8 mouse cellular contexts compared by ENCODE assay signal in genomic region chr7:126528166-126528577, GRCm38 (mm10). TPM values are rescaled to one million over a fixed set of nuclear protein-coding genes. Genes with fewer than 3 reads are reported as not detected.
DNase-seq lines count a peak whose midpoint lies in the region; ATAC-seq and TF ChIP-seq lines count a peak whose summit lies in the region.

No protein-coding gene starts in this region.

- TF ChIP-seq CTCF in thymus, adult 2 months (IDR thresholded peaks at IDR 0.05; ENCODE audit: borderline replicate concordance, control insufficient read depth, extremely low read depth, insufficient read depth, low read length, poor library complexity), result no peak
- peak; percentile 93 for TF ChIP-seq CTCF in kidney, postnatal 0 days (IDR thresholded peaks at IDR 0.05; ENCODE audit: low read depth)

- H3K36me3 ChIP-seq in thymus, adult 2 months (ENCODE audit: control insufficient read depth, insufficient read depth, low read length), result no peaks in the 10 kb centered on the region
- H3K36me3 ChIP-seq in forebrain, embryonic 16.5 days (ENCODE audit: control insufficient read depth, insufficient read depth), result no peaks in the 10 kb centered on the region
- no peaks in the 10 kb centered on the region for H3K36me3 ChIP-seq in kidney, postnatal 0 days (ENCODE audit: insufficient read depth, low read length)
- no peaks in the 10 kb centered on the region for H3K36me3 ChIP-seq in midbrain, embryonic 13.5 days

- no peak for TF ChIP-seq POLR2A in thymus, adult 2 months (IDR thresholded peaks at IDR 0.05; ENCODE audit: control insufficient read depth, extremely low read depth, insufficient read depth, low read length, poor library complexity)

- DNase-seq in adrenal gland, postnatal 10 days, result peak; percentile 23
- no peak for DNase-seq in adrenal gland, adult 8-10 months
- peak; percentile 9 for DNase-seq in thymus, adult 2 months
- DNase-seq in thymus, adult 18-20 months, result no peak
- peak; percentile 89 for DNase-seq in kidney, postnatal 0 days (ENCODE audit: low spot score)
- peak; percentile 23 for DNase-seq in yolk sac, embryonic 10.5 days (ENCODE audit: low spot score)

- WGBS in thymus, adult 2 months, result 7% methylated on average over 1 of the region's 1 CpGs
- 0% methylated on average over 1 of the region's 1 CpGs for WGBS in forebrain, embryonic 16.5 days
- WGBS in kidney, postnatal 0 days, result 12% methylated on average over 1 of the region's 1 CpGs
- WGBS in midbrain, embryonic 13.5 days, result 4% methylated on average over 1 of the region's 1 CpGs

- no peak overlapping the region for H3K4me3 ChIP-seq in thymus, adult 2 months (ENCODE audit: control insufficient read depth, insufficient read depth, low read length)
- no peak overlapping the region for H3K4me3 ChIP-seq in forebrain, embryonic 16.5 days (replicated peaks; ENCODE audit: low read length)
- no peak overlapping the region for H3K4me3 ChIP-seq in kidney, postnatal 0 days (replicated peaks; ENCODE audit: low read depth, low read length)
- no peak overlapping the region for H3K4me3 ChIP-seq in midbrain, embryonic 13.5 days (replicated peaks)

- no peak overlapping the region for H3K27ac ChIP-seq in thymus, adult 2 months (ENCODE audit: control insufficient read depth, insufficient read depth, low read length)
- peak overlapping the region; percentile 68 for H3K27ac ChIP-seq in forebrain, embryonic 16.5 days (ENCODE audit: low read length)
- no peak overlapping the region for H3K27ac ChIP-seq in kidney, postnatal 0 days
- peak overlapping the region; percentile 54 for H3K27ac ChIP-seq in midbrain, embryonic 13.5 days

- H3K4me2 ChIP-seq in forebrain, embryonic 16.5 days (ENCODE audit: low read length), result peak overlapping the region; percentile 15
- H3K4me2 ChIP-seq in kidney, postnatal 0 days (ENCODE audit: low read length), result no peak overlapping the region
- no peak overlapping the region; the same call in 1 of the 2 replicates for H3K4me2 ChIP-seq in midbrain, embryonic 13.5 days (replicated peaks)

- H3K9ac ChIP-seq in forebrain, embryonic 16.5 days (replicated peaks; ENCODE audit: low read depth, low read length), result peak overlapping the region; percentile 43
- no peak overlapping the region for H3K9ac ChIP-seq in kidney, postnatal 0 days (ENCODE audit: low read depth, low read length)
- peak overlapping the region; percentile 28; the same call in 1 of the 2 replicates for H3K9ac ChIP-seq in midbrain, embryonic 13.5 days (replicated peaks)

- H3K9me3 ChIP-seq in forebrain, embryonic 16.5 days (ENCODE audit: control insufficient read depth, low read length), result no peaks in the 10 kb centered on the region
- H3K9me3 ChIP-seq in kidney, postnatal 0 days (replicated peaks; ENCODE audit: low read length), result no peaks in the 10 kb centered on the region
- H3K9me3 ChIP-seq in midbrain, embryonic 13.5 days, result no peaks in the 10 kb centered on the region

- no peaks in the 10 kb centered on the region for H3K27me3 ChIP-seq in thymus, adult 2 months (ENCODE audit: control insufficient read depth, insufficient read depth, low read length)
- H3K27me3 ChIP-seq in forebrain, embryonic 16.5 days (replicated peaks; ENCODE audit: control insufficient read depth, insufficient read depth, low read length), result no peaks in the 10 kb centered on the region
- H3K27me3 ChIP-seq in kidney, postnatal 0 days (ENCODE audit: insufficient read depth, low read length), result no peaks in the 10 kb centered on the region
- H3K27me3 ChIP-seq in midbrain, embryonic 13.5 days, result 0 out of 2 replicates have a peak, but pooled peaks cover 4% of the 10 kb centered on the region

- H3K4me1 ChIP-seq in thymus, adult 2 months (replicated peaks; ENCODE audit: control insufficient read depth, insufficient read depth, low read length), result no peaks in the 10 kb centered on the region
- H3K4me1 ChIP-seq in forebrain, embryonic 16.5 days (replicated peaks; ENCODE audit: control insufficient read depth, insufficient read depth, low read length), result peaks cover 3% of the 10 kb centered on the region
- no peaks in the 10 kb centered on the region for H3K4me1 ChIP-seq in kidney, postnatal 0 days (replicated peaks; ENCODE audit: insufficient read depth, low read length)
- H3K4me1 ChIP-seq in midbrain, embryonic 13.5 days (replicated peaks), result 0 out of 2 replicates have a peak, but pooled peaks cover 3% of the 10 kb centered on the region

- peak; percentile 67 for ATAC-seq in forebrain, embryonic 16.5 days
- ATAC-seq in kidney, postnatal 0 days (replicated peaks; ENCODE audit: low FRiP score, low read depth), result 0 out of 2 replicates have a peak, but pooled peaks have one; percentile 29
- peak; percentile 69 for ATAC-seq in midbrain, embryonic 13.5 days

RNA-seq across cellular contexts. Expression of gene Atxn2l, which starts 24.9 kb away (rescaled TPM):
- total RNA-seq in adrenal gland, postnatal 10 days (2021), result 10 to 100 TPM; 65.0 to 84.5 TPM
- 100 to 1,000 TPM in 2 of 4 experiments, 10 to 100 TPM in 2; 83.3 to 141 (median 110) TPM for total RNA-seq in adrenal gland, adult 8-10 months (2022)
- polyA plus RNA-seq in thymus, adult 2 months (2012; rRNA removed), result 563 and 715 TPM in 2 replicates
- 65.4 and 69.9 TPM in 2 replicates for polyA plus RNA-seq in forebrain, embryonic 16.5 days (2015; fragmentation: Nextera tagmentation; extraction: Ambion mirVana)
- polyA plus RNA-seq in kidney, postnatal 0 days (2015; fragmentation: Nextera tagmentation; extraction: Ambion mirVana), result 30.2 and 30.3 TPM in 2 replicates
- polyA plus RNA-seq in midbrain, embryonic 13.5 days (2015; fragmentation: Nextera tagmentation; extraction: Ambion mirVana), result 65.1 and 76.5 TPM in 2 replicates

RNA-seq across cellular contexts. Expression of gene Eif3c, which starts 38.0 kb away (rescaled TPM):
- 100 to 1,000 TPM; 214 to 223 TPM for total RNA-seq in adrenal gland, postnatal 10 days (2021)
- total RNA-seq in adrenal gland, adult 8-10 months (2022), result 100 to 1,000 TPM; 206 to 258 (median 232) TPM
- polyA plus RNA-seq in thymus, adult 2 months (2012; rRNA removed), result 120 and 126 TPM in 2 replicates
- polyA plus RNA-seq in forebrain, embryonic 16.5 days (2015; fragmentation: Nextera tagmentation; extraction: Ambion mirVana), result 181 and 190 TPM in 2 replicates
- polyA plus RNA-seq in kidney, postnatal 0 days (2015; fragmentation: Nextera tagmentation; extraction: Ambion mirVana), result 213 and 217 TPM in 2 replicates
- polyA plus RNA-seq in midbrain, embryonic 13.5 days (2015; fragmentation: Nextera tagmentation; extraction: Ambion mirVana), result 207 and 213 TPM in 2 replicates

RNA-seq across cellular contexts. Expression of gene Tufm, which starts 41.0 kb away (rescaled TPM):
- 100 to 1,000 TPM; 215 to 222 TPM for total RNA-seq in adrenal gland, postnatal 10 days (2021)
- total RNA-seq in adrenal gland, adult 8-10 months (2022), result 100 to 1,000 TPM; 205 to 255 (median 223) TPM
- 127 and 134 TPM in 2 replicates for polyA plus RNA-seq in thymus, adult 2 months (2012; rRNA removed)
- polyA plus RNA-seq in forebrain, embryonic 16.5 days (2015; fragmentation: Nextera tagmentation; extraction: Ambion mirVana), result 131 and 140 TPM in 2 replicates
- polyA plus RNA-seq in kidney, postnatal 0 days (2015; fragmentation: Nextera tagmentation; extraction: Ambion mirVana), result 117 and 134 TPM in 2 replicates
- polyA plus RNA-seq in midbrain, embryonic 13.5 days (2015; fragmentation: Nextera tagmentation; extraction: Ambion mirVana), result 117 and 124 TPM in 2 replicates

RNA-seq across cellular contexts. Expression of gene Sh2b1, which starts 52.9 kb away (rescaled TPM):
- total RNA-seq in adrenal gland, postnatal 10 days (2021), result 10 to 100 TPM; 47.5 to 53.4 TPM
- total RNA-seq in adrenal gland, adult 8-10 months (2022), result 10 to 100 TPM; 54.3 to 78.7 (median 65.2) TPM
- 146 TPM in 2 replicates for polyA plus RNA-seq in thymus, adult 2 months (2012; rRNA removed)
- polyA plus RNA-seq in forebrain, embryonic 16.5 days (2015; fragmentation: Nextera tagmentation; extraction: Ambion mirVana), result 71.2 and 73.9 TPM in 2 replicates
- 44.1 and 44.8 TPM in 2 replicates for polyA plus RNA-seq in kidney, postnatal 0 days (2015; fragmentation: Nextera tagmentation; extraction: Ambion mirVana)
- polyA plus RNA-seq in midbrain, embryonic 13.5 days (2015; fragmentation: Nextera tagmentation; extraction: Ambion mirVana), result 63.7 and 69.5 TPM in 2 replicates

RNA-seq across cellular contexts. Expression of gene Apobr, which starts 56.6 kb away (rescaled TPM):
- 1 to 10 TPM; 2.1 to 2.2 TPM for total RNA-seq in adrenal gland, postnatal 10 days (2021)
- total RNA-seq in adrenal gland, adult 8-10 months (2022), result 1 to 10 TPM; 1.4 to 4.3 (median 3.3) TPM
- 6.8 and 7.2 TPM in 2 replicates for polyA plus RNA-seq in thymus, adult 2 months (2012; rRNA removed)
- polyA plus RNA-seq in forebrain, embryonic 16.5 days (2015; fragmentation: Nextera tagmentation; extraction: Ambion mirVana), result 0.29 and 0.77 TPM in 2 replicates
- polyA plus RNA-seq in kidney, postnatal 0 days (2015; fragmentation: Nextera tagmentation; extraction: Ambion mirVana), result 1.2 and 1.3 TPM in 2 replicates
- 0.21 and 0.69 TPM in 2 replicates for polyA plus RNA-seq in midbrain, embryonic 13.5 days (2015; fragmentation: Nextera tagmentation; extraction: Ambion mirVana)

Comparison
In these comparisons a context has a peak if more than half of its experiments do, and no peak if none do; other contexts are left out.
1. DNase-seq: peak in adrenal gland, postnatal 10 days (single experiment), thymus, adult 2 months (single experiment), kidney, postnatal 0 days (single experiment) and yolk sac, embryonic 10.5 days (single experiment); none in adrenal gland, adult 8-10 months (single experiment) and thymus, adult 18-20 months (0 of 2).
2. H3K27ac ChIP-seq: peak in forebrain, embryonic 16.5 days (single experiment) and midbrain, embryonic 13.5 days (single experiment); none in thymus, adult 2 months (single experiment) and kidney, postnatal 0 days (single experiment).
3. Peak in every context shown above with its lines, with median percentiles within 50 percentile points of each other: ATAC-seq.